Mouse (Mus musculus): Measurements from ENCODE around the gene Tmem176b.

GRCm38 (mm10) chr6:48804346-48804745, 37.0 kb downstream of the Tmem176b start:
- no peak for TF ChIP-seq CTCF (conservative IDR thresholded peaks at IDR 0.05; ENCODE audit: low read length)
- no peak for TF ChIP-seq POU5F1 (IDR thresholded peaks at IDR 0.05; ENCODE audit: borderline replicate concordance, low read length)

Data from E14TG2a.4 (cell line).